Mouse (Mus musculus): Measurements from ENCODE around the gene Stip1.
"Not testable (repeated sequence)": the region's sequence is repeated elsewhere in the genome, so short reads cannot be mapped to it uniquely, and the experiment has no call there.

The Stip1 gene

DNA sequence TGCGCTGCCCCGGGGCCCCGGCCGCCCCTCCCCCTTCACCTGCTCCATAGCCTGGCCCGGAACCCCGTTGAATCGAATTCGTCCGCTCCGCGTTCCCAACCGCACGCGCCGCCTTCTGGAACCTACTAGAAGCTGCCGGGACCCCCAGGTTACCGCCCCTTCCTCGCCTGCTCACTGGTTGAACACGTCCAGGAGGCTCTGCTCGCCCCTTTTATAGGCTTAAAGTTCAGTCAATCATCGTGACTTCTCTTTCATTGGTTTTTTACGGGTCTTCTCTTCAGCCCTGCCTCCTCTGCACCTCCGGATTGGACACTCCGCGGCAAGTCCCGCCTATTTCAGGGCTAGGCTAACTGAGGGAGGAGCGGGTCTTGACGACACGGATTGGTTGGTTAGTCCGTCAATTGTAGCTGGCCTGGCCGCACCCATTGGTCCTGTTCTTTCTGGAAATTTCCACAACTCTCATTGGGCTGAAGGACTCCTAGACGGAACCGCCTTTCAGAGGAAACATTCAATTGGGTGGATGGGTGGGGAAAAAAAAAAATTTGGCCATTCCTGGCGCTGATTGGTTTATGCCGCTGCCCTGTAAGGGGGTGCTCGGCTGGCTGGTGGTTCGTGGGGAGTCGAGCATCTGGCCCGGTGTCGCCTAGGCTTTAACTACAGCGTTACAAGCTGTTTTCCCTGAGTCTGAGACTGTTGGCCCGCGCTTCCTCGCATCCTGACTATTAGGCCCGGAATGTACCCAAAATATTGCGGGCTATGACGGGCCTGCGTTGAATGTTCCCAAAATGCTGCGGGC lies at the start of gene Stip1:
Gene Stip1, minus strand, starts transcription at position 127 of the 796 bp plus-strand sequence.
- DNase-seq (ENCODE audit: low spot score) = peak; percentile 100

GRCm38 (mm10) chr19:7089050-7089449 lies 49.3 kb upstream of the Stip1 start:
- no peak for DNase-seq (ENCODE audit: low spot score)

GRCm38 (mm10) chr19:7088558-7088957 lies 48.8 kb upstream of the Stip1 start:
- no peak for DNase-seq (ENCODE audit: low spot score)

GRCm38 (mm10) chr19:7084734-7085133 lies 45.0 kb upstream of the Stip1 start:
- DNase-seq (ENCODE audit: low spot score) = no peak

DNA sequence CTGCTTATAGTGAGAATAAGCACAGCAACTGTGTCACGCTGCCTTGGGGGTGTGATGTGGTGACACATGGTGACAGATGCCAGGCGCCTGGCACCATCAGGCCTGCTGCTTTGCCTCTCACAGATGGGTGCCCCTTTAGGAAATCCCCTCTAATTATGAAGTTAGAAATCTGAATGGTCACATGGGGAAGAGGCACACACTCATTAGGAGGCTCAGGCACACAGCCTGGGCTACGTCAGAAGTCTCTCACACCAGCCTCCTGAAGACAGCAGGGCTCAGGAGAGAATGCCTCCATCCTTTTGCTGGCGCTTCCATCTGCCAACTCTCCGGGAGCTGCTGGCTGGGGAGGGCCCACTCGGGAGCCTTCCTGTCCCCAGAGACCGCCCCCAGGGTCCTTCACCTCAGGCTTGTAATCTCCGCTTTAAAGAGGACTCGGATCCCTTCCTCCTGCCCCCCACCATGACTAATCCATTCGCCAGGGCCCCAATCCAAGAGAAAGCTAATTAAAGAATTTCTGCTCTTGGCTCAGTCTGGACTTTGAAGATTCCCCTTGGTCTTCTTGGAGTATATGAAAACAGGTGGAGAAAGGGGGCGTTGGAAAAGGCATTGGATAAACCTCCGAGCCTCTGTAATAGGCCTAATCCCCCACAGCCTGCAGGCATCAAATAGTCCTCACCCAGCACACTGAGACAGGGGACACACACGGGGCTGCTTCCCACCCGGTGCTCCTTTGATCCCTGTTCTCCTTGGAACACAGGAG lies 43.4 kb upstream of the Stip1 start:
- no peak for DNase-seq (ENCODE audit: low spot score)

- no peak for DNase-seq (ENCODE audit: low spot score)
Observed at GRCm38 (mm10) chr19:7081516-7082266, 41.9 kb upstream of the Stip1 start.

GRCm38 (mm10) chr19:7078271-7078670 lies 38.5 kb upstream of the Stip1 start:
- no peak for DNase-seq (ENCODE audit: low spot score)

DNA sequence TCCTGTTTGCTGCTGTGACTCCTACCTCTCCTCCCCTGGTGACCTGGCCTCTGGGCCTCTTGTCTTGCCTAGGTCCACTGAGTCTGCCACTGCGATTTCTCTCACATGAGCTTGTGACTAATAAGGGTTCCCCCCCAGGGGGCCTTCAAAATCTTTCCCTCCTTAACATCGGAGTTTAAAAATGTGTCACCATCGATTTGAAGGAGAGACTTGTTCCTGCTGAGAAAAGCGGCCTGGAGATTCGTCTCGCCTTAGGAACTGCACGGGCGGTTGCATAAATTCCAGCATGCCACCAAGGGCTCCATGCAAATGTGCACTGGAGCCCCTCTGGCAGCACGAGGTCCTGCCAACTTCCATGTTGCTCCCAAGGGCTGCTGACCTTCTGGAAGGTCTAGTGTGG lies 37.9 kb upstream of the Stip1 start:
- DNase-seq (ENCODE audit: low spot score) = no peak

DNA sequence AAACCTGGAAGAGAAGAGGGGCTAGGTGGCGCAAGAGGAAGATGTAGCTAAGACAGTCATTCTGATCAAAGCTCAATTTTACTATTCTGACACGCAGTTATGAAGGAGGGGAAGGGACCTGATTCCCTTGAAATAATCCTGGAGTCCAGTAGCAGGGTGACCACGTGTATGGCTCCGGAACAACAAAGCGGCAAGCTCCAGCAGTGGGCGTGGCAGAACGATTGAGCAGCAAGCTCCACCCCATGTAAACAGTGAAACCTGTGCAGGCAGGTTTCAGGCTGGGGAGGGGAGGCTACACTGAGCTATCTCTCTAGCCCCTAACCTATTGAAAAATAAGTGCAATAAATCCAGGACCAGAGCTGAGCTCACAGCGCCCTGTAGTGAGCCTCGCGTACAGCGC lies 35.6 kb upstream of the Stip1 start:
- not testable (repeated sequence) for DNase-seq (ENCODE audit: low spot score)

DNA sequence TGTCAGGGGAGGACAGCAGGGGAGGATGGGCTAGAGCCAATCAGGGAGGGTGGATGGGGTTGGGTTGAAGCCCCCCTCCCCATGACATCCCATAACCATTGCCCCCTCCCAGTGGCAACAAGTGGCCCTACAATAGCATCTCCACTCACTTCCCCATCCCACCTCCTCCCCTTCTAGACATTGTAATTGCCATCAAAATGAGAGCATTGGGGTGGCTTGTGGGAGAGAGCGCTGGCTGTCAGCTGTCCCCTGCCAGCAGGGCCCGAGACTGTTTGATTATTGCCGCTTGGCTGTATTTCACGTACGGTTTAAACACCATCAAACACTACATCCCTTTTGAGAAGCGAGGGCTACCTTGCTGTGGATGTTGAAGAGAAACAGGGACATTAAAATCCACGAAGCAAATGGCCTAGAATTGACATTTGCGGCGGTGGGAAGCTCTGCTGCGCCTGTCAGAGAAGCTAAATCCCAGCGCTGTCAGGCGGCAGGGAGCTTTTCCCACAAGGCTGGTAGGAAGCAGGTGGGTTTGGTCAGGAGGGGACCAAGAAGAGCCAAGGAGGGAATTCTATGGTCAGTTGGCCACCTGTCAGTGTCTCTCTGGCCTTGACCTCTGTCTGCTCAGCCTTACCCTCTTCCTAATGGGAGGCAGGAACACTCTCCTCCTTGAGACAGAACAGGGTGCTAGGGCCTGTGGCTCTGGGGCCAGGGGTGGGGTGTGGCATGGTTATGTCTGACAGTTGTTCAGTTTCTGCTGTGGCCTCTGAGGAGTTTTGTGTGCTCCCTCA lies 34.4 kb upstream of the Stip1 start:
- no peak for DNase-seq (ENCODE audit: low spot score)

DNA sequence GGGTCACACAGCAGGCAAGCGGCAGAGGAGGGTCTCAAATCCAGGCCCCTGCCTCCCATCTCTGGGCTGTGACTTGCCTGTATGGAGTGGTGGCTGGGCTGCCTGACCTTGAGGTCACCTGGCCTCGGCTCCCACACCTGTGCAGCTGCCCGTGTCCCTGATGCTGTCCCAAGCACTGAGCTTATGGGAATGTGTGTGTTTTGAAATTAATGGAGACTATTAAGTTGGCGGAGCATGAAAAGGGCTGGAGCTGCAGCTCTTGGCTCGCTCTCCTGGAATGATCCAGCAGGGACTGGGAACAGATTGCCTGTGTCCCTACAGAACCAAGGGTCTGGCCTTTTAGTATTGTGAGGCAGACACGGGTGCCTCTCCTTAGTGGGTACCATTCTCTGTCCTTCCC lies 32.5 kb upstream of the Stip1 start:
- no peak for DNase-seq (ENCODE audit: low spot score)

DNA sequence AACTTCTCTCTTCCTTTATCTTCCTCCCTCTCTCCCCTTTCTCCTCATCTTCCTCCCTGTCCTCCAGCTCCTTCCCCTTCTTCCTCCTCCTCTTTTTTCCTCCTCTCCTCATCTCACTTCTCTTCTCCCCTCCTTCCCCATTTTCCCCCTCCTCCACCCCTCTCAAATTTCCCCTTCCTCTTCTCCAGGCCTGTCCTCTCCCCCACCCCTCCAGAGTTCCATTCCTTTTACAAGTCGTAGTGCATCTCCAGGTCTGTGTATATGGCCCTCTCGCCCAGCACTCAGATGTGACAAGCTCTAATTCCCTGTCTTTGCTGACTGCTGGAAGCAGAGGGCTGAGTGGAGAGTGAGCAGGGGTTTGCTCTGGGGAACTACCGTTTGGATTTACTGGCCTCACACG lies 31.0 kb upstream of the Stip1 start:
- DNase-seq (ENCODE audit: low spot score) = no peak

- no peak for DNase-seq (ENCODE audit: low spot score)
Observed at GRCm38 (mm10) chr19:7069781-7070763, 30.3 kb upstream of the Stip1 start.

DNA sequence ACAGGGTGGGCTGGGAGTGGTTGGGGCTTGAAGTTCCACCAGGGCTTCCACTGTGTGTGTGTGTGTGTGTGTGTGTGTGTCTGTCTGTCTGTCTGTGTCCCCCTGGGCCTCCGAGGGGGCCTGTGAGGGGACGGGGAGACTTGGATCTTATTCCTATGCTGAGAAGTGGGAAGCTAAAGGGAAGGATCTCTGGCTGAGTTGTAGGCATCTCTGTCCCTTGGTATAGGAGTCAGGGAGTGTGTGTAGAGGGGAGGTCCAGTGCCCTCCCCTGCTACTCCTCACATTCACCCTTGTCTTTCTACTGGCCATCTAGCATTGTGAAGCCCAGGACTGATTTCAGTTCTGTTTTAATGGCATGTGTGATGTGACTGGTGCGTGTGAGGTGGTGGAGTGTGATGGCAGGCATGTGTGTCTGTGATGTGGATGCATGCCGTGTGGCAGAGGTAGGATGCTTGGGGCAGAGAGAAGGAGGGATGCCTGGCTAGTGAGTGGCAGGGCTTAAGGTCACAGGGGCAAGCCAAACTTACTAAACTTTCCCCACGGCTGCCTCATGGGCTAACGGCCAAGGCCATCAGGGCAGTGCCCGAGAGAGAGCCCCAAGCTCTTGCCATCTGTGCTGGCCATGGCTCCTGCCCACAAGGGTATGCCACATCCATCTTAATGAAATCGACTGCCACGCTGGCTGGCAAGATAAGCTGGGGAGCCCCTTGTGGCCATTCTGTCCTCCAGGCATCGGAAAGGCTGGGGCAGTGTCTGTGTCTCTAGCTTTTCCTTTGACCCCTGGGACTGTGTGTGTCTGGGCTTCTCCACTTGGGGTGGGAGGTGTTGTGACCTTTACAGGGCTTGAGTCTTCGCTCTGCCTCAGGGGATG lies 29.1 kb upstream of the Stip1 start:
- DNase-seq (ENCODE audit: low spot score) = no peak

GRCm38 (mm10) chr19:7068136-7068535 lies 28.4 kb upstream of the Stip1 start:
- peak; percentile 78 for DNase-seq (ENCODE audit: low spot score)

DNA sequence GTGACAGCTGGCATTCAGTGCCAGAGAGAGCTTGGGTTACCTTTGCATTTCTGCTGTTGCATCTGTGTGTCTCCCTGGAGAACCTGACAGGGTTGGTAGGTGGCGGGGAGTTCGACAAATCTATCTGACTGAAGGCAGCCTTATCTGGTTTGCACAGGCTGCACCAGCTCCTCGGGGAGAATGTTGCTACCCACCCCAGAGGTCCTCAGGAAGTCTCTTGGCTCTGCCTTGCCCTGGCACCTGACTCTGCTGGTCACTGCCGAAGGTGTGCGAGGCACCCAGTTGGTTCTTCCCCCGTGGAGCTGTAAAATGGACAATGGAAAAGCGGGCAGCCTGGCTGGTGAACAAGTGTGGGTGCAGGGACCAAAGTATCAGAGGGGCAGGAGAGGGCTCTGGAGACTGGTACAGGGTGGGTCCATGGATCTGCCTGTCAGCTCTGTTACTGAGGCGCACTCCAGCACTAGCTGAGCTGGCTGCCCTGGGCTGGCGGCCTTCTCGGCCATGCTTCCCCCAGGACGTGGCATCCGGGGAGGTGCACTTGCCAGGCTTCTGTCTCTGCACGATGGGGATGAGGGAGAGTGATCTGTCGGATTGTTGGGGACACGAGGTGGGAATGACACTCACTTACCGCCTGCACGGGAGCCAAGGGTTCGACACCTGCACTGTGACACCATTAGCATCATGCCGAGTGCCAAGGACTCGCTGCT lies 27.7 kb upstream of the Stip1 start:
- DNase-seq (ENCODE audit: low spot score) = no peak

DNA sequence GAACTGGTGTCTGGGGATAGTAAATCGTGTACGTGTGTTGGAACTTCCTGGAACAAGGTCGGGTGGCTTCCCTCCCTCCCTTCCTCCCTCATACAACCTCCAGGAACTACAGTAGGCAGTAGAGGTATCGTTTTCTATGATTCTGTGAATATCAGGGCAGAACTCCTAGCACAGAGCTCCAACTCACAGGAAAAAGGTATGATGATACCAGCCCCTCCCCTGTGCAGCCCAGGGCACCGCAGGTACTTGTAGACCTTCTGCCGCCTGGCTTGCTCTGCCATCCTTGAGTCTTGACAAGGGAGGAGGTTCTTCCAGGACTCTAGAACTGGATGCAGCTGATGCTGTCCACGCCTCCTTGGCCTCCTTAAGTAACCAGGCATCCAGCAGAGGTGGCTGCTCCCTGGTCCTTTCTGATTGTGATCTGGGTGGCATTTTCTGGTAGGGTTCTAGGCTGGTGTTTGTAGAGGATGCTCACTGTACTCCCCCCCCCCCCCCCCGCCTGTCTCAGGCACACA lies 27.1 kb upstream of the Stip1 start:
- DNase-seq (ENCODE audit: low spot score) = no peak

DNA sequence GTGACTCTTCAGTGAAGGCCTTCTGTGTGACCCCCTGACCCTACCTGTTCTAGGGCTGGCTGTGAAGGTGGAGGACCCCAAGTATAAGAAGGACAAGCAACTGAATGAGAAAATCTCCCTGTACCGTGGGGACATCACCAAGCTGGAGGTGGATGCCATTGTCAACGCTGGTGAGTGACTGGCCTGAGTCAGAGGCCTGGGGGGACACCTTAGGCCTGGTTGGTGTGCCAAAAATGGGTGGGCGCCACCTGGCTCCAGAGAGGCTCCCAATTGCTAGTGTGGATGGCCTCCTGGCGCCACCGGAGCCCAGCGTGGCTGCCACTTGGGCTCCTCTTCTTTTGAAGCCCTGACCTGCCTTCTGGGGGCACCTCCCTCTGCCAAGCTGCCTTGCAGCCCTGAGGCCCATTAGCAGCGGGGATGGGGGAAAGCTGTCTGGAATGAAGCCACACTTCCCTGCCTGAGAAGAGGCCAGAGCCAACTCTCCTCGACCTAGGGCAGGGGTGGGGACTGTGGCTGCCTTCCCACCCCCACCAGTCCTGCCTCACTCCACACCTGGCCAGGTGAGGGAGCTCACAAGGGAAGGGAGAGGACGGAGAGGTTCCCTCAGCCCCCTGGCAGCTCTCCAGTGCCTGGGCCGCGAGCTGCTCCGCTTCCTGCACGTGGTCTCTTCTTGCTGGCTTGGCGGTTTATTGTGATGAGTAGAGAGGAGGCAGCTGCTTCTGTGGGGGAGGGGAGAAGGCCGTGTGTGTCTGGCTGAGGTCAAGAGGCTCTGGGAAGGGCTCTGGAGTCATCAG lies 26.5 kb upstream of the Stip1 start:
- DNase-seq (ENCODE audit: low spot score) = no peak

Data from adipocyte (in vitro differentiated cells).